Mouse (Mus musculus) thymus, adult 2 months (tissue): ENCODE measurements at regions not wholly inside any gene's neighbourhood (a gene's known extent, or its start where the extent isn't known, plus 50 kb on each side); places are given as distances from the start of the nearest gene placed in this dataset.

Experiments used
- CTCF ChIP-seq: fragments of 200-500 bp; IDR thresholded peaks from 2 replicates; pipeline ENCODE4 v1.5.1; 2012; ENCODE audit warnings: mild to moderate bottlenecking, control low read depth, low read length, moderate library complexity, borderline replicate concordance; ENCODE audit not compliant: control insufficient read depth, poor library complexity, insufficient read depth; ENCODE audit errors: extremely low read depth
- POLR2A ChIP-seq: fragments of 200-500 bp; IDR thresholded peaks from 2 replicates; pipeline ENCODE4 v1.6.1; 2012; ENCODE audit warnings: mild to moderate bottlenecking, low read length, control low read depth, moderate library complexity; ENCODE audit not compliant: control insufficient read depth, poor library complexity, insufficient read depth; ENCODE audit errors: extremely low read depth

DNA sequence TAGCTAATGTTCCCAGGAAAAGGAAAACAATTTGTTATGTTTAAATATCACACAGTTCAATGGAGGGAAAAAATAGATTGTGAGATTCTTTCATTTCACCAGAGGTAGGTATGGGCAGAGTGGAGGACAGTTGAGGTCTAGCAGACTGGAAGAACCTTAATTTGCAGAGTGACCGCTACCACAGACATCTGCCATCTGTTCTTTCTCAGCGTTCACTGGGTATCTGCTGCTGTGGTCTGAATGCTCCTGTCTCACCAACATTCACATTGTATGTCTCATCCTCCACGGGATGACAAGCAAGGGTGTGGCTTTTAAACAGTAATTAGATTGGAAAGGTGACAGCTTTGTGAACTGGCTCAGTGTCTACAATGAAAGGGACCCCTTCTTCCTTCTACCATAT, 198.5 kb downstream of the Fam84b start:
- no peak for TF ChIP-seq CTCF
- no peak for TF ChIP-seq POLR2A
